Mouse (Mus musculus) neural tube, embryonic 10.5 days (tissue): ENCODE data around the gene Ubald2.
"Not testable (repeated sequence)": the region's sequence is repeated elsewhere in the genome, so short reads cannot be mapped to it uniquely, and the experiment has no call there.

Experiments used
- DNase-seq: peaks from one replicate; pipeline ENCODE4 v3.0.0-alpha.2; 2017; ENCODE audit warnings: low spot score; ENCODE audit errors: extremely low spot score

The Ubald2 gene

GRCm38 (mm10) chr11:116433356-116434286 lies at the start of gene Ubald2:
Gene Ubald2 (plus strand): TSS chr11:116434094.
- peak; percentile 99 for DNase-seq

DNA sequence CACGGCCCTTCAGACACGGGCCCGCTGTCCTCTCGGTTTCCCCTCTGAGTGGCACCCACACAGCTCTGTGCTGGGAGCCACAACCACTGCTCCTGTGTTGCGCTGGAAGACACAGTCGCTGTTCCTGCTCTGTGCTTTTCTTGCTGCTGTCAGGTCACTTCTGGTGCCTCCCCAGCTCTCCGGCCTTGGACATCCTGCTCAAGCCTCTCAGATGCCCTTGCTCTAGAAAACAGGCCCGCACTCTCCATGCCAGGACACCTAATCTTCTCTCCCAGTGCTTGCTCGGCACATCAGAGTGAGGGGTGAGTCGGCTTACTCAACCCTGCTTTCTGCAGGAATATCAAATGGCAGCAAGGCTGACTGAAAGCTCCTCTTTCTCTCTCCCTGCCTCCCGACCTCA lies 49.7 kb upstream of the Ubald2 start:
- no peak for DNase-seq

DNA sequence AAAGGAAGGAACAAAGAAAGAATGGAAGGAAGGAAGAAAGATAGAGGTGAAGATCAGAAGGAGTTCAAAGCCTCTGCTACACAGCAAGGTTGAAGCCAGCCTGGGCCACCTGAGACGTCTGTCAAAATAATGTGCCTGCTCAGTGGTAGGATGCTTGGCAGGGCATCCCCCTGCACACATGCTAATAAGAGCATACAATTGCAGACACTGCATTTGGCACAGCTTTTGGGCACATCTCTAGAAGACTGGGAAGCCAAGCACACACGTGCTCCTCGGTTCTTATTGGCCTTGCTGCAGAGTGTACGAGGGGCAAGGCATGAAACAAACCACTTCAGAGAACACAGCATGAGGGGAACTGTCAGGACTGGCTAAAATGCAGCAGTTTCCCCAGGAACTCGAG lies 47.9 kb upstream of the Ubald2 start:
- DNase-seq, result no peak

DNA sequence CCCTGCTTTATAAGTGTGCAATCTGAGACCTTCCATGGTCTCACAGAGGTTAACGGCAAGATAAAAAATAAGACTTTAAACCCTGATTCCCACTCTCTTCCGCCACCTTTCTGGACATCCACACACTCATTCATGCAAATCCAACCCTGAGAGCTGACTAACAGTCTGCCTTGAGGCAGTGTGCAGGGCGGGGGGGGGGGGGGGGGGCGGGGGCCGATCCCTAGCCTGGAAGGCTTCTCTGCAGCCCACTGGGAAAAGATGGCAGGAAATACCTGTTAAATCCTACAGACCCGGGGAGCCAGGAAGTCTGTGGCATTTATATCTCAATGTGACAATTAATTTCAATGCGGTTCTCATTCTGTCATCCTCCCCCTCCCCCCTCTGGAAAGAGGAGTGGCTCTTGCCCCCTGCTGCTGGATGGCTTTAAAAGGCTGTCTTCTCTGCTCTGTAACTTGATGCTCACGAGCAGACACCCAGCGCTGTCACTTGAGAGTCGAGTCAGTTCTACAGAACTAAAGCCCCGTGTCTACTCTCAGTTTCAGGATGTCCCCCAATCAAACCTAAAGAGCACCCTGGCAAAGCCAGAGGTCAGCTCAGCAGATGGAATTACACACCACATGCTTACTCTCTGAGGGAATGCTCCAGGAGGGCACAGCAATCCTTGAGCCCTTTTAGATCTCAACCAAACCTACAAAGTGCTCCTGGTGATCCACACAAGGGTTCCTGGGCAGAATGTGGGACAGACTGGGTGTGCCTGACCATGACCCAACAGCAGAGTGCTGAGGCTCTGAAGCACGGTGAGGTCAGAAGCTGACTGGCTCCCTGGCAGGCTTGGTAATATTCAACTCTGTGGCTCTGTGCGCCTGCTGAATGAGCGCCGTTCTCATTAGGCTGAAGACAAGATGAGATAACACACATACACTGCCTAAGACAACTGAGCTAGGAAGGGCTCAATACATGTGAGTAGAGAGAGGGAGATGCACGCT lies 46.5 kb upstream of the Ubald2 start:
- peak; percentile 52 for DNase-seq

DNA sequence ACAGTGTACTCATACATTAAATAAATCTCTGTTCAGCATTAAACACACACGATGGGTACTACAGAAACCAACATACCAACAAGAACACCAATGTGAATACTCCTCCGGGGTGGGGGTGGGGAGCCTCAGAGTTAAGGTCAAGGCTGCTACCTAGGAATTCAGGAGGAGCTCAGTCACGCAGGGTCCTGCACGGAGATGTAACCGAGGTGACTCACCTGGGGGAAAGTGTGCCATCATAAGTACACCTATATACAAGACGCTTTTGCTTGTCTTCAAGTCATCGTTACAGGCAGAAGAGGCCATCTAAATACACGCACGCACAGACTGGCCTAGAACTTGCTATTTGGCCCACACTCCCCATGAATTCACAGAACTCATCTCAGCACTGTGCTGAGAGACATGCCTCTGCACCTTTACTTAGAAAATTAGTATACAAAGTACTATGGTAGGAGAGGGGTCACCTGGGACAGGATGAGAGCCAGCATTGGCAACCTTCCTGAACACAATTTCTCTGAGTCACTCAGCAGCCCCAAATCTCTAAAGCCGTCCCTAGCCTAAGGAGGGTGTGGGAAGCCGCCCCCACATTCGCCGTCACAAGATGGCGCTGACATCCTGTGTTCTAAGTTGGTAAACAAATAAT lies 44.9 kb upstream of the Ubald2 start:
- no peak for DNase-seq

DNA sequence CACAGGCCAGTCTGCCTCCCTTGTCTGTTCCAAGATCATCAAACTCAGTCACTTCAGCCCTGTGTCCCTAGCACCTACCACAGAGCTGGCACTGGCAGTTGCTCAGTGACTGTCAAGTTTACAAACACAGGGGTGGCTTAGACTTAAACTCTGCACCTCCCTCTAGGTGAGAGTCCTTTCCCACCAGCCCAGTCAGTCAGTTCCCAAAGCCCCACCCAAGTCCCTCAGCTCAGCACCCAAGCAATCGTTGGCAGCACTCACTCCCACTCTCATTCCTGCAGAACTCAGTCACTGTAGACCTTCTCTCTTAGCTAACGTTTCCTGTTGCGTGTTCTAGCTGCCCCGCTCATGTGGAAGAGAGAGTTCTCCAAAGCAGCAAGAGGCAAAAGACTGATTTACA lies 39.1 kb upstream of the Ubald2 start:
- DNase-seq, result no peak

DNA sequence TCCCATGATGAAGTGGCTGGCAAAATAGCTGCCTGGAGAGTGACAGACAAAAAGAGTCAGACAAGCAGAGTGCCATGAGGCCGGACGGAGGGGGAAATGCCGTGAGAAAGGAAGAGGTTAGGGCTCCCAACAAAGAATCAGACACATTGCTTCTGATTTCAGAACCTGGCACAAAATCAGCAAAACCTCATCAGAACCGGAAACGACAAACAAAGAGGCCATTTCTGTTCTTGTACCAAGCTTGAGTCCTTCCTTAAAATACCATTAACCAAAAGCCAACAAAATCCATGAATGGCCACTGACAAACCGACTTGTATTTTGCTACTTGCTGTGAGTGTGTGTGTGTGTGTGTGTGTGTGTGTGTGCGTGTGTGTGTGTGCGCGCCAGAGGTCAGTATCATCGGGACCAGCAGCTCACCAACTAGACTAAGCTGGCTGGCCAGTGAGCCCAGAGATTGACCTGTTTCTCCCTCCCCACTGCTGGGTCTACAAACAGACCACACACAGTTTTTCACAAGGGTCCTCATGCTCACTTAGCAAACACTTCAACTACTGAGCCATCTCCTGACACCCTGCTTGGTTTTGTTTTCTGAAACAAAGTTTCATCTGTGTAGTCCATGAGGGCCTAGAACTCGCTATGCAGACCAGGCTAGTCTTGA lies 37.5 kb upstream of the Ubald2 start:
- no peak for DNase-seq

DNA sequence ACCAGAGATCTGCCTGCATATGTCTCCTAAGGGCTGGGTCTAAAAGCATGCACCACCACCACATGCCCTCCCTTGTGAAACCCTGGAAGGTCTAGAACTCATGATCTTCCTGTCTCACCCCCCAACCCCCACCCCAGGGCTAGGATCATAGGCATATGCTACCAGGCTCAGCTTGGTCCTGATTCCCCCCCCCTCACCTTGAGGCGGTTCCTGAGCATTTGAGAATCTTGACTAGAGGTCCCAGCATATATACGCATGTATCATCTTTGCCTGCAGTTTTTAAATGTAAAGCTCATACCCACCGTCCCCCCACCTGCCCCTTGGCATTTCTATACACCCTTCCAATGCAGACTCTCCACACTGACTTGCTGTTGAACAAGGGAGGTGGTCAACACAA lies 37.0 kb upstream of the Ubald2 start:
- DNase-seq, result no peak

GRCm38 (mm10) chr11:116397517-116398347 lies 36.2 kb upstream of the Ubald2 start:
- no peak for DNase-seq

DNA sequence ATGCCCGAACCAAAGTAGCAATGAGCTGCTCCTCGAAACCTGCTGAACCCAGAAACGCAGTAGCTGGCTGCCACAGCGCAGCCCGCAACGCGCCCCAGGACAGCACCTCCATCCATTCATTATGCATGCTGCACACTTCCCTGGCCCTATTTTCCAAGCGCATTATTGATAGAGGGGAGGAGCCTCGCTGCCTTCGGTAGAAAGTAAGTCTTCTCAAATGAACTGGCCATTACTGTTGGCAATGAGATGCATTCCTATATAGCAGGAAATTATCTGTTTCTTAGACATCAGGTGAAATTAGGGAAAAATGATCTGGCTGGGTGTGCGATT lies 35.6 kb upstream of the Ubald2 start:
- DNase-seq, result no peak

- no peak for DNase-seq
Observed at GRCm38 (mm10) chr11:116400560-116400959, 33.3 kb upstream of the Ubald2 start.

GRCm38 (mm10) chr11:116405601-116406000 lies 28.3 kb upstream of the Ubald2 start:
- no peak for DNase-seq

- no peak for DNase-seq
Observed at GRCm38 (mm10) chr11:116406231-116406728, 27.6 kb upstream of the Ubald2 start.

GRCm38 (mm10) chr11:116409008-116409407 lies 24.9 kb upstream of the Ubald2 start:
- no peak for DNase-seq

DNA sequence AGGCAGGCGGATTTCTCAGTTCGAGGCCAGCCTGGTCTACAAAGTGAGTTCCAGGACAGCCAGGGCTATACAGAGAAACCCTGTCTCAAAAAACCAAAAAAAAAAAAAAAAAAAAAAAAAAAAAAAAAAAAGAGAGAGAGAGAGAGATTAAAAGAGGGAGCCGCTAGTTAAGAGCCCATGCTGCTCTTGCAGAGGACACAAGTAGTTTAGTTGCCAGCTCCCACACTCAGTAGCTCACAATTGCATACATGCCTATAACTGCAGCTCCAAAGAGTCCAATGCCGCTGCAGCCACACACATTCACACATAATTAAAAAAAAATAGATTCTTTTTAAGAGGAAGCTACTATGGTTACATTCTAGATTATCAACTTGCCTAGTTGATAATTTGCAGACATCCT lies 23.5 kb upstream of the Ubald2 start:
- DNase-seq, result not testable (repeated sequence)

GRCm38 (mm10) chr11:116411582-116411981 lies 22.3 kb upstream of the Ubald2 start:
- no peak for DNase-seq

DNA sequence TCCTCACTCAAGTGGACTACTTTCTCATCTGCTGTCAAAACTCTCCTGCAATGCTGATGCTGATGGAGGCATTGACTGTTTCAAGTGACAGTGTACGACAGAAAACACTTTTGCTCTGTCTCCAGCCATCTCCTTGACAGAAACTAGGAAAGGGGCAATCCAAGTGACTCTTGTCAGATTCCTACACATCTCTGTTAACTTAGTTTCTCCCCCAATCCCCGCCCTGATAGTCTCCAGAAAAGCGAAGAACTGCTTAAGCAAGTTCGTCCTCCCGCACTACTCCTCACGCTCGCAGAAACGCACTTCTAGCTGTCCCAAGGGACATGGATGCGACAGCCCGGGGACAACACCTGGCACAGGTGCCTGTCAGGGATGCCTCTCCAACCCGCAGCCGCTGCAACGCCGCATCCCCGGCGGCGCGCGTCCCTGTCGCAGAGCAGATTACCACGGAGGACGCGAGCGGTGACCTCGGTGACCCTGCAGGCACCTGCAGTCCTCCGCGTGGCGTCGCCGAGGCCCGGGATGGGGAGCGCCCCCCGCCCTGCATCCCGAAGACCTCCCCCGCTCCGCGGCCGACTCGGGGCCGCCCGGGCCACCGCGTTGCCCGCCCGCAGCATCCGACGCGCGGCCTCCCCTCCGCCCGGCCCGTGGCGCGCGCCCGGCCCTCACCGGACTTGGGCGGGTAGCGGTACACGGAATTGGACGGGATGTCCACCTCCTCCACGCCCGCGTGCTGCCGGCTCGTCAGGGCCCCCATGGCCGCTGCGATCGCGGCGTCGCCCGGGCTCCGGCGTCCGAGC lies 21.7 kb upstream of the Ubald2 start:
- peak; percentile 54 for DNase-seq

DNA sequence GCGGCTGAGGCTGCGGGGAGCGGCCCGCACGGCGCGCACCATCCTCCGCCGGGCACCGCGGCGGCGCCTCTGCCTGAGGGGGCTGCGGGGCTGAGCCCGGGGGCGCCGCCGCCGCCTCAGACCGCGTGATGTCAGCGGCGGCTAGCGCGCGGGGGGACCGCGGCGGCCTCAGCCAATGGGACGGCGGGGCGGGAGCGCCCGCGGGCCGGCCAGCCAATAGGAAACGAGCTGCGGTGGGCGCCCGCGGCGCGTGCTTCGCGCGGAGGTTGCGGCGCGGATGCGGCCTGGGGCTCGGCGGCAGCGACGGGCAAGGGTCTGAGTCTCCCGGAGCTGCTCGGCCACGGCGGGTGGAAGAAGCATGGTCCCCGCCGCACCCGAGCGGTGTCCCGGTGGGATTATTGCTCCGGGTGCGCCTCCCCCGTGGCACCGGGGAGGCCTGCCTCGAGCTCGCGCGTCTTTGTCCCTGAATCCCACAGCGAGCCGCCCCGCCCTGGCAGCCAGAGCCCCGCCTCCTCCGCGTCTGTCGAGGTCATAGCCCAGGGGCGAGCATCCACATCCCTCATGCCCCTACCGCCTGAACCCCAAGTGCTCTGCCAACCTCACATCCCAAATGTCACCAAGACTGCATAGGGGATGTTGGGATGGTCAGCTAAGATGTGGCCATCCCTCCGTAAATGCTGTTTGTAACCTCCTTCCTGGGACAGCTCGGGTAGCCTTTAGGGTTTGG lies 20.8 kb upstream of the Ubald2 start, which contains the start of gene Rnf157:
TSS of gene Rnf157 (minus strand) at position 129 of the 727 bp plus-strand sequence.
- peak; percentile 88 for DNase-seq
